Mouse (Mus musculus): ENCODE data around the gene Gpr152. TPM values are rescaled to one million over a fixed set of nuclear protein-coding genes. Genes with fewer than 3 reads are reported as not detected.

Gpr152 gene
- polyA plus RNA-seq, 1 experiment, result not detected

DNA sequence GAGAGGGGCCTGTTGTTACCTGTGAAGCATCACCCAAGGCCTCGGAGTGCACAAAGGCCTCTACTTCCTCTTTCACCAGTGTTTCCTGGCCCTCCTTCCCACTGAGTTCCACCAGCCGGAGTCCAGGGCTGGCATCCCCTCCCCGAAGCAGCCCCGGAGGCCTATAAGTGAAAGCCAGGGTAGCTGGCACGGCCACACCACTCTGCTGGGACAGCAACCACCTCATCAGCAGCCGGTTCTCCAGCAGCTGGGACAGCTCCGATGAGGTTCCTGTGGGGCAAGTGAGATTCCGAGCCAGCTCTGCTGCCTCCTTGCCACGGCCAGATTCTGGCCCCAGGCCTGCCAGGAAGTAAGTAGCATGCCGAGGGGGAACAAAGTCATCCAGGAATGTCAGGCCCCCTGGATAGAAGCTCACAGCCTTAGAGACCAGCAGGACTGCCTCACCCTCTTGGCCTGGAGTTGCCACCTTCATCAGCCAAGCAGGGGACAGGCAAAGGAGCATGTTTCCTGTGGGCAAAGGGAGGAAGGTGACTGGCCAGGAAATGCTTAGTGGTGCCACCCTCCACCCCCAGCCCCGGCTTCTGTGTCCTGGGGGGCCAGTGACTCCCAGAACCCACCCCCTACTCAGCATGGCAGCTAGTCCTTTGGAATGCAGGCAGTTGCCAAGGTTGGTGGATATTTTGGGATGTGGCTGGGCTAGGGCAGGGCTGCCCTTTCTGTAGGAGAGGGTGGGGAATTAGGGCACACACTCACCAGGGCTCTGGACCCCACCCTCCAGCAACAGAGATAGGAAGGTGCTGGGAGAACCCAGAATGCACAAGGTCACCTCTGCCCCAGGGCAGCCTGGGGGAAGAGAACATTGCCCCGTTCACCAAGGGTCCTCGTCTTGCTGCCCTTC lies 32.1 kb downstream of the Gpr152 start:
- Histone ChIP-seq H3K4me3 (ENCODE audit: insufficient read depth, low read depth, low read length) (no peak overlapping the region), H3K27ac (ENCODE audit: insufficient read depth, low read depth, low read length) (no peak overlapping the region), H3K4me1 (ENCODE audit: control insufficient read depth, insufficient read depth, low read length) (peaks cover 15% of the 10 kb centered on the region)
- TF ChIP-seq POLR2A (IDR thresholded peaks at IDR 0.05; ENCODE audit: insufficient read depth, low read depth, low read length) (no peak), CTCF (IDR thresholded peaks at IDR 0.05; ENCODE audit: insufficient read depth, low read depth, low read length) (no peak)
- 69% methylated on average over 13 of the region's 13 CpGs for WGBS

DNA sequence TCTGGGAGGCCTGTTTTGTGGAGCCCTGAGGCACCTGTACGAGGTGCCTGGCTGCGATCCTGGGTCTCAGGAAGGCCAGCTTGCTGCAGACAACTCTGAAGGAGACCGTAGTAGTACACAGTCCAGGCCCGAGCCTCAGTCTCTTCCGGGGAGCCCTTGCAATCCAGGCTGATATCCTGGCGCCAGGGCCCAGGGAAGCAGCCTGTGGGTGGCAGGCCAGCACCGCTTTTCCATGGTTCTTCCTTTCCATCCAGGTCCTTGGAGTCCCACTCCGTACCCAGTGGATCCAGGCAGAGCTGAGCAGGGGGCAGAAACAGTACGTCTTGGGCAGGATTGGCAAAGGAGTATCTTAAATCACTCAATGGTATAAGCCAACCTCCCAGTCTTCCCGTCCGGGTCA lies 33.3 kb downstream of the Gpr152 start:
- Histone ChIP-seq H3K27ac (ENCODE audit: insufficient read depth, low read depth, low read length) (no peak overlapping the region), H3K4me3 (ENCODE audit: insufficient read depth, low read depth, low read length) (no peak overlapping the region), H3K4me1 (ENCODE audit: control insufficient read depth, insufficient read depth, low read length) (peaks cover 15% of the 10 kb centered on the region)
- TF ChIP-seq POLR2A (IDR thresholded peaks at IDR 0.05; ENCODE audit: insufficient read depth, low read depth, low read length), result no peak
- WGBS, result 71% methylated on average over 11 of the region's 11 CpGs

DNA sequence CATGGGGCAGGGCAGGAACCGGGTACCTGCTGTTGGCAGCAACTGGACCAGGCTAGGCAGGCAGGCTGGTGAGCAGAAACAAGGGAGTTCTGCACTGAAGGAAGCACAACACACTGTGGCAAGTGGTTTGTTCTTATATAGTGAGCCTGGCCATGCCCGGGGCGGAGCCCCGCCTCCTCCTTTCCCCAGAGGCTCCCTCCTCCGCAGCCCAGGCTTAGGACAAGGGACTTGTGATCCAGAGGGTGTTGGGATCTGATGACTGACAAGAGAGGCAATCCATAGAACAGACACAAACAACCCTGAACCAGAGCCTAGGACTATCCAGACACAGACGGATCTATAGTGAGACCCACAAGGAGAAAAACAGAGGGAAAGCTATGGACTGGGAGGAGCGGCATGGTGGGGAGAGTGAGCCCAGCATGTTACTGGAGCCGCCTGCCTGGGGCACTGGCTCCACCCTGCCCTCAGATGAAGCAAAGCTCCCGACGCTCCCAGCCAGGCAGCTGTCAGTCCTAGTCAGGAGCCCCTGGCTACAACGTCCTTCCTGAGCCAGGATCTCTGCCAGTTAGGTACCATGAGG lies 35.9 kb downstream of the Gpr152 start, which contains the start of gene Carns1:
Gene Carns1, minus strand, starts transcription at position 112 of the 580 bp plus-strand sequence.
- peaks cover 7% of the 10 kb centered on the region for H3K4me1 ChIP-seq (ENCODE audit: control insufficient read depth, insufficient read depth, low read length)
- H3K27ac ChIP-seq (ENCODE audit: insufficient read depth, low read depth, low read length), result no peak within 1 kb of the TSS
- WGBS, result 14% methylated on average over 11 of the region's 11 CpGs
- TF ChIP-seq POLR2A (IDR thresholded peaks at IDR 0.05; ENCODE audit: insufficient read depth, low read depth, low read length) (no peak), CTCF (IDR thresholded peaks at IDR 0.05; ENCODE audit: insufficient read depth, low read depth, low read length) (no peak)
- H3K4me3 ChIP-seq (ENCODE audit: insufficient read depth, low read depth, low read length), result no peak within 1 kb of the TSS

DNA sequence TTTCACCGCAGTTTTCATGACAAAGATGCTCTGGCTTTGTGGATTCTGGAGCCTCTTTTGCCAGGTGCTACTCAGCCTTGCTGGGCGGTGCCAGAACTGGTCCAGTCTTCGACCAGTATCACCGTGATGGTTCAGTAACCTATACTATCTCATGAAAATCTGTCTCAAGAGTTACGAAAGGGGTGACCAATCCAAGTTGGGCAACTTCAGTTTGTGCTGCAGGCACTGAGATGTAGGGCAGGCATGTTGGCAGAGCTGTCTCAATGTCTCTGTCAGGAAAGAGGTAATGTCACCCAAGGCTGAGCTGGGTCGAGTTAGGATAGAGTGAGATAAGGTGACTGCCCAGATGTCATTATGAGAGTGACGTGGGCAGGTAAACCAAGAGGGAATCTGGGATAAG lies 40.8 kb downstream of the Gpr152 start:
- Histone ChIP-seq H3K4me1 (ENCODE audit: control insufficient read depth, insufficient read depth, low read length) (peaks cover 12% of the 10 kb centered on the region), H3K4me3 (ENCODE audit: insufficient read depth, low read depth, low read length) (no peak overlapping the region), H3K27ac (ENCODE audit: insufficient read depth, low read depth, low read length) (no peak overlapping the region)
- 92% methylated on average over 7 of the region's 7 CpGs for WGBS
- no peak for TF ChIP-seq CTCF (IDR thresholded peaks at IDR 0.05; ENCODE audit: insufficient read depth, low read depth, low read length)
- no peak for TF ChIP-seq POLR2A (IDR thresholded peaks at IDR 0.05; ENCODE audit: insufficient read depth, low read depth, low read length)

DNA sequence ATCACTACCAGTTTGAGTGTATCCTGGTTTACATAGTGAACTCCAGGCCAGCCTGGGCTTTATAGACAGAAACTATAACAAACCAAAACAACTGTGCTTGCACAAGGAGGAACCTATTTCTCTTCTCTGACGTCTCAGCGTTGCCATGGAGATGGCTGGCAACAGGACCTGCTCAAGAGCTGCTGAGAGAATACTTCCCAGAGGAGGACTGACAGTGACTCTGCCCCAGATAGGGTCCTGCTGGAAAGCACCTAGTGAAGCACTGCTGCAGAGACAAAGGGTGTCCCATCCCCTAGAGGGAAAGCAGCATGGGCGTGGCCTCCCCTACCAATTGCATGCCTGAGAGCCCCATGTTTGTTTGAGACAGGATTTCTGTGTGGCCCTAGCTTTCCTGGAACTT lies 42.3 kb downstream of the Gpr152 start:
- TF ChIP-seq POLR2A (IDR thresholded peaks at IDR 0.05; ENCODE audit: insufficient read depth, low read depth, low read length) (no peak), CTCF (IDR thresholded peaks at IDR 0.05; ENCODE audit: insufficient read depth, low read depth, low read length) (no peak)
- WGBS, result 36% methylated on average over 3 of the region's 3 CpGs
- H3K4me1 ChIP-seq (ENCODE audit: control insufficient read depth, insufficient read depth, low read length), result peaks cover 10% of the 10 kb centered on the region
- H3K27ac ChIP-seq (ENCODE audit: insufficient read depth, low read depth, low read length), result no peak overlapping the region
- H3K4me3 ChIP-seq (ENCODE audit: insufficient read depth, low read depth, low read length), result no peak overlapping the region

DNA sequence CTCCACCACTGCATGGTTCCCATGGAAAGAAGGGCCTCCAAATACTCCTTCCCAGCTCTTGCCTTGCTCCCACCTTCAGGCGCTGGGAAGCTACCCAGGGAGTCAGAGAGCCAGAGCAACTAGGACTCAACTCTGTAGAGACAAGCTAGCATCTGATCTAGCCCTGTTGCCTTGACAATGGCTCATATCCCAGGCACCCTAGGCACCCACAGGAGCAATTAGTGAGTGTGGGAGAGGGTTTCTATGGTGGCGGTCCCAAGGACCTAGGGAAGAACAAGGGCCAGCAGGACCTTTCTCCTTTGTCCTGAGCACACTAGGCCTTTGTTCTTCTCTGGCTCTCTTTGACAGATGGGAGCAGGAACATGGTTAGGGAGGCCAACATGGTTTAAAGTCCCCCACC lies 44.1 kb downstream of the Gpr152 start:
- TF ChIP-seq CTCF (IDR thresholded peaks at IDR 0.05; ENCODE audit: insufficient read depth, low read depth, low read length), result no peak
- no peak for TF ChIP-seq POLR2A (IDR thresholded peaks at IDR 0.05; ENCODE audit: insufficient read depth, low read depth, low read length)
- no peak overlapping the region for H3K4me3 ChIP-seq (ENCODE audit: insufficient read depth, low read depth, low read length)
- no peak overlapping the region for H3K27ac ChIP-seq (ENCODE audit: insufficient read depth, low read depth, low read length)
- peaks cover 13% of the 10 kb centered on the region for H3K4me1 ChIP-seq (ENCODE audit: control insufficient read depth, insufficient read depth, low read length)
- 51% methylated on average over 2 of the region's 2 CpGs for WGBS

DNA sequence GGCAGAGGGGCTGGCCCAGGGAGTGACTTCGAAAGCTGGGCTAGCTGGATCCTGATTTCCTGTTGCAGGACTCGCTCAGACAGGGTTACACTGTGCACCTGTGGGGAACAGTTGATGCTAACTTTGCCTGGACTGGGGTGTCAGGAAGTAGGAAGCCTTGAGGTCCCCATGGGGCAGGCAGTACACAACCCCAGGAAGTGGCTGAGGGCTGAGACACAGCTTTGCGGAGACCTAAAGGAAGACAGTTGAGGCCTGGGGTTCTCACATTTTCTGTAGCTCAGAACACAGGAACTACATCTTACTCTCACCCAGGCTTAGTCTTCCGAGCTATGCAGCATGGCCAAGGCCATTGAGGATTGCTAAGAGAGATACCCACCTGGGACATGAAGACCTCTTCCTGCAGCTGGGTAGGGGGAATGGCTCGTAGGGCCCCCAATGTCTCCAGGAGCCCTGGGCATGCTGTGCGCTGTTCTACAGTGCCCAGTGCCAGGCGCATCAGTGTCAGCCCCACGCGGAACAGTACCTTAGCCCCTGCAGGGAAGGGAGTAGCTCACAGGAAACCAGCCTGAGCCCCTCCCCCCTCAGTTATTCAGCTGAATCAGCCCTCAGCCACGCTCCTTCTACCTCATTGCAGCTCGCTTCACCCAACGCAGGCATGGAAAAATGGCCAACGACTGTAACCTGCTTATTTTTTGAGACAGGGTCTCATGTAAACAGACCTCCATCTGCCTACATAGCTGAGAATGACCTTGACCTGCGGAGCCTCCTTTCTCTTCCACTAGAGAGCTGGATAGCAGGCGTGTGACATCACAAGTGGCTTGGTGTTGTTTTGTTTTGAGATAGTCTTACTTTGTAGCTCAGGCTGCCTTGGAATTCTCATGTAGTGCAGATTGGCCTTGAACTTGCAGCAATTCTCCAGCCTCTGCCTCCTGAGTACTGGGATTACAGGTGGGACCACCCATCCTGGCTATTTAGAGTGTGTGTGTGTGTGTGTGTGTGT lies 45.7 kb downstream of the Gpr152 start:
- Histone ChIP-seq H3K27ac (ENCODE audit: insufficient read depth, low read depth, low read length) (no peak overlapping the region), H3K4me3 (ENCODE audit: insufficient read depth, low read depth, low read length) (no peak overlapping the region), H3K4me1 (ENCODE audit: control insufficient read depth, insufficient read depth, low read length) (peaks cover 13% of the 10 kb centered on the region)
- 63% methylated on average over 15 of the region's 15 CpGs for WGBS
- no peak for TF ChIP-seq POLR2A (IDR thresholded peaks at IDR 0.05; ENCODE audit: insufficient read depth, low read depth, low read length)
- no peak for TF ChIP-seq CTCF (IDR thresholded peaks at IDR 0.05; ENCODE audit: insufficient read depth, low read depth, low read length)

GRCm38 (mm10) chr19:4187303-4187702 lies 47.7 kb downstream of the Gpr152 start:
- TF ChIP-seq POLR2A (IDR thresholded peaks at IDR 0.05; ENCODE audit: insufficient read depth, low read depth, low read length) (no peak), CTCF (IDR thresholded peaks at IDR 0.05; ENCODE audit: insufficient read depth, low read depth, low read length) (no peak)
- no peak overlapping the region for H3K27ac ChIP-seq (ENCODE audit: insufficient read depth, low read depth, low read length)
- no peak overlapping the region for H3K4me3 ChIP-seq (ENCODE audit: insufficient read depth, low read depth, low read length)
- WGBS, result 78% methylated on average over 3 of the region's 3 CpGs
- peaks cover 8% of the 10 kb centered on the region for H3K4me1 ChIP-seq (ENCODE audit: control insufficient read depth, insufficient read depth, low read length)

Data from olfactory bulb, adult 2 months (tissue).